Mouse (Mus musculus) colon, adult 2 months (tissue): ENCODE measurements around the gene Ctrb1. TPM values are rescaled to one million over a fixed set of nuclear protein-coding genes. Genes with fewer than 3 reads are reported as not detected.

ENCODE experiments used
- polyA plus RNA-seq: library from polyadenylated mRNA; depleted of rRNA; stranded (reverse); fragments of >200 nt; gene quantifications from 2 replicates; pipeline ENCODE4 v1.2.3, GENCODE M21; 2012; rRNA removed

Gene Ctrb1
- 14.0 and 13,449 TPM in 2 replicates for polyA plus RNA-seq

GRCm38 (mm10) chr8:111690960-111691445 is at the start of gene Ctrb1:
Gene Ctrb1 (minus strand): TSS chr8:111691010.

GRCm38 (mm10) chr8:111643264-111644141 is 47.3 kb downstream of the Ctrb1 start, which contains the start of gene Zfp1:
Gene Zfp1 (plus strand): TSS chr8:111643401.

Other genes starting within 250 kb of the Ctrb1 start
- gene Wdr59, start 168.9 kb downstream of the Ctrb1 start, polyA plus RNA-seq, result 6.1 and 6.2 TPM in 2 replicates
- 63.1 and 68.8 TPM in 2 replicates for gene Znrf1, start 154.9 kb downstream of the Ctrb1 start, polyA plus RNA-seq
- 8.4 TPM in 2 replicates for gene Ldhd, start 60.6 kb downstream of the Ctrb1 start, polyA plus RNA-seq
- 2.9 and 3.0 TPM in 2 replicates for gene Zfp1, start 47.6 kb downstream of the Ctrb1 start, polyA plus RNA-seq
- gene Bcar1, start 52.8 kb upstream of the Ctrb1 start, polyA plus RNA-seq, result 121 and 122 TPM in 2 replicates
- gene Cfdp1, start 163.3 kb upstream of the Ctrb1 start, polyA plus RNA-seq, result 1.8 and 2.1 TPM in 2 replicates
- 4.5 and 5.3 TPM in 2 replicates for gene Tmem170, start 185.7 kb upstream of the Ctrb1 start, polyA plus RNA-seq
- 2.0 TPM in 2 replicates for gene Chst5, start 219.4 kb upstream of the Ctrb1 start, polyA plus RNA-seq
- gene Tmem231, start 242.9 kb upstream of the Ctrb1 start, polyA plus RNA-seq, result 4.2 and 5.7 TPM in 2 replicates
- 20.5 and 23.9 TPM in 2 replicates for gene Gabarapl2, start 249.7 kb upstream of the Ctrb1 start, polyA plus RNA-seq